Mouse (Mus musculus) kidney, adult 2 months (tissue): ENCODE results near the gene Cmtm7. TPM values are rescaled to one million over a fixed set of nuclear protein-coding genes. Genes with fewer than 3 reads are reported as not detected.

Experiments
- DNase-seq: peaks from one replicate; pipeline ENCODE4 v3.0.0; 2021
- H3K27ac ChIP-seq: fragments of 200-500 bp; 2 replicates; pipeline ENCODE4 v1.5.1; 2012; ENCODE audit warnings: low read depth, low read length, control low read depth, inconsistent platforms; ENCODE audit not compliant: insufficient read depth
- H3K27me3 ChIP-seq: fragments of 200-500 bp; replicated peaks from 2 replicates; pipeline ENCODE4 v1.6.1; 2012; ENCODE audit warnings: mild to moderate bottlenecking, moderate library complexity, low read length, inconsistent platforms; ENCODE audit not compliant: control insufficient read depth, insufficient read depth
- H3K36me3 ChIP-seq: fragments of 200-500 bp; 2 replicates; pipeline ENCODE4 v1.6.1; 2012; ENCODE audit warnings: mild to moderate bottlenecking, moderate library complexity, low read length, inconsistent platforms; ENCODE audit not compliant: control insufficient read depth, insufficient read depth
- H3K4me1 ChIP-seq: fragments of 200-500 bp; 2 replicates; pipeline ENCODE4 v1.6.1; 2011; ENCODE audit warnings: low read length; ENCODE audit not compliant: control insufficient read depth, insufficient read depth
- H3K4me3 ChIP-seq: fragments of 200-500 bp; 2 replicates; pipeline ENCODE4 v1.5.1; 2011; ENCODE audit warnings: mild to moderate bottlenecking, low read depth, low read length, control low read depth; ENCODE audit not compliant: insufficient read depth
- CTCF ChIP-seq: fragments of 200-500 bp; conservative IDR thresholded peaks from 2 replicates; pipeline ENCODE4 v1.5.1; 2011; ENCODE audit warnings: low read depth, mild to moderate bottlenecking, control low read depth, low read length, moderate library complexity, mixed read lengths; ENCODE audit not compliant: insufficient read depth, insufficient read length
- POLR2A ChIP-seq: fragments of 200-500 bp; IDR thresholded peaks from one replicate; pipeline ENCODE4 v1.6.1; 2011; ENCODE audit warnings: low read depth, low read length, control low read depth
- WGBS: fragments of 180-500 bp; shearing (Covaris S2); methylation state at CpG from one replicate; pipeline ENCODE4 v1.1.7; 2018; 5-methylcytosine and 5-hydroxymethylcytosine counted together
- polyA plus RNA-seq: library from polyadenylated mRNA; depleted of rRNA; stranded (reverse); fragments of >200 nt; gene quantifications from 2 replicates; pipeline ENCODE4 v1.2.3, GENCODE M21; 2012

Cmtm7 gene
- polyA plus RNA-seq, 1 experiment: 58.2 TPM

- TF ChIP-seq CTCF (no peak), POLR2A (no peak)
Measured at GRCm38 (mm10) chr9:114796473-114797050, 14.9 kb upstream of the Cmtm7 start.

GRCm38 (mm10) chr9:114794491-114794890 is 12.8 kb upstream of the Cmtm7 start:
- H3K36me3 ChIP-seq: no peaks in the 10 kb centered on the region
- H3K4me3 ChIP-seq: no peak overlapping the region
- H3K27me3 ChIP-seq: no peaks in the 10 kb centered on the region
- no peaks in the 10 kb centered on the region for H3K4me1 ChIP-seq
- no peak for TF ChIP-seq CTCF
- no peak for TF ChIP-seq POLR2A
- H3K27ac ChIP-seq: no peak overlapping the region
- no peak for DNase-seq
- WGBS: 80% methylated on average over 4 of the region's 4 CpGs

More at GRCm38 (mm10) chr9:114796473-114797050, 14.9 kb upstream of the Cmtm7 start:
- Histone ChIP-seq H3K27me3 (no peaks in the 10 kb centered on the region), H3K4me3 (no peak overlapping the region), H3K4me1 (no peaks in the 10 kb centered on the region), H3K27ac (no peak overlapping the region), H3K36me3 (no peaks in the 10 kb centered on the region)
- no peak for DNase-seq
- 56% methylated on average over 11 of the region's 11 CpGs for WGBS

- Histone ChIP-seq H3K4me3 (no peak overlapping the region), H3K27me3 (no peaks in the 10 kb centered on the region), H3K36me3 (no peaks in the 10 kb centered on the region), H3K4me1 (no peaks in the 10 kb centered on the region), H3K27ac (no peak overlapping the region)
- TF ChIP-seq CTCF (no peak), POLR2A (no peak)
- 86% methylated on average over 9 of the region's 9 CpGs for WGBS
- DNase-seq: no peak
Measured at GRCm38 (mm10) chr9:114793764-114794295, 12.2 kb upstream of the Cmtm7 start.

GRCm38 (mm10) chr9:114789989-114790388 is 8.3 kb upstream of the Cmtm7 start:
- H3K4me1 ChIP-seq: no peaks in the 10 kb centered on the region
- DNase-seq: no peak
- no peak overlapping the region for H3K27ac ChIP-seq
- H3K4me3 ChIP-seq: no peak overlapping the region
- no peaks in the 10 kb centered on the region for H3K27me3 ChIP-seq
- H3K36me3 ChIP-seq: no peaks in the 10 kb centered on the region
- 84% methylated on average over 8 of the region's 8 CpGs for WGBS
- TF ChIP-seq POLR2A (no peak), CTCF (no peak)

GRCm38 (mm10) chr9:114789557-114789956 is 7.9 kb upstream of the Cmtm7 start:
- Histone ChIP-seq H3K4me1 (no peaks in the 10 kb centered on the region), H3K36me3 (no peaks in the 10 kb centered on the region), H3K27ac (no peak overlapping the region), H3K4me3 (no peak overlapping the region), H3K27me3 (no peaks in the 10 kb centered on the region)
- 63% methylated on average over 7 of the region's 7 CpGs for WGBS
- no peak for DNase-seq
- TF ChIP-seq CTCF (no peak), POLR2A (no peak)

GRCm38 (mm10) chr9:114788697-114789096 is 7.0 kb upstream of the Cmtm7 start:
- no peak for DNase-seq
- H3K27ac ChIP-seq: no peak overlapping the region
- H3K4me1 ChIP-seq: no peaks in the 10 kb centered on the region
- 91% methylated on average over 8 of the region's 8 CpGs for WGBS
- H3K4me3 ChIP-seq: no peak overlapping the region
- no peaks in the 10 kb centered on the region for H3K36me3 ChIP-seq
- no peaks in the 10 kb centered on the region for H3K27me3 ChIP-seq
- TF ChIP-seq POLR2A (no peak), CTCF (no peak)

GRCm38 (mm10) chr9:114787716-114788115 is 6.1 kb upstream of the Cmtm7 start:
- TF ChIP-seq POLR2A (no peak), CTCF (no peak)
- WGBS: 92% methylated on average over 7 of the region's 7 CpGs
- DNase-seq: no peak
- Histone ChIP-seq H3K27me3 (no peaks in the 10 kb centered on the region), H3K27ac (no peak overlapping the region), H3K4me3 (no peak overlapping the region), H3K4me1 (no peaks in the 10 kb centered on the region), H3K36me3 (no peaks in the 10 kb centered on the region)

GRCm38 (mm10) chr9:114787134-114787533 is 5.5 kb upstream of the Cmtm7 start:
- no peak overlapping the region for H3K27ac ChIP-seq
- H3K36me3 ChIP-seq: no peaks in the 10 kb centered on the region
- no peaks in the 10 kb centered on the region for H3K27me3 ChIP-seq
- 97% methylated on average over 5 of the region's 5 CpGs for WGBS
- no peak for DNase-seq
- no peaks in the 10 kb centered on the region for H3K4me1 ChIP-seq
- TF ChIP-seq POLR2A (no peak), CTCF (no peak)
- H3K4me3 ChIP-seq: no peak overlapping the region
